Mouse (Mus musculus): ENCODE measurements around the gene Fcgr3.

Gene Fcgr3

GRCm38 (mm10) chr1:171005586-171005985 lies 59.1 kb downstream of the Fcgr3 start:
- no peak for DNase-seq

- no peak for DNase-seq
Measured at GRCm38 (mm10) chr1:171005081-171005480, 59.7 kb downstream of the Fcgr3 start.
